Mouse (Mus musculus) spleen, postnatal 14 days (tissue): ENCODE data around the gene Twnk.

ENCODE experiments used
- DNase-seq, 2 experiments: peaks; one replicate each; pipeline ENCODE4 v3.0.0; 2021 to 2022; ENCODE audit warnings: low spot score in 2 of 2

The Twnk gene

GRCm38 (mm10) chr19:45003740-45004516 is 1.5 kb upstream of the Twnk start:
- DNase-seq: no peak

GRCm38 (mm10) chr19:45005957-45006712 is 672 bp downstream of the Twnk start, which contains the start of gene Mrpl43:
Gene Mrpl43 (minus strand): TSS chr19:45006442.
- DNase-seq: peak; percentile 92 to 96

GRCm38 (mm10) chr19:45007021-45007420 is 1.6 kb downstream of the Twnk start:
- DNase-seq: no peak

- DNase-seq: no peak
These were observed 2.1 kb downstream of the Twnk start for GRCm38 (mm10) chr19:45007425-45008191.

GRCm38 (mm10) chr19:45010646-45011045 is 5.2 kb downstream of the Twnk start:
- no peak for DNase-seq

GRCm38 (mm10) chr19:45012219-45012618 is 6.8 kb downstream of the Twnk start:
- no peak for DNase-seq

GRCm38 (mm10) chr19:45012636-45013035 is 7.2 kb downstream of the Twnk start:
- no peak for DNase-seq

GRCm38 (mm10) chr19:45013581-45014225 is 8.2 kb downstream of the Twnk start:
- no peak for DNase-seq

- no peak for DNase-seq
These were observed 9.0 kb downstream of the Twnk start, which contains the start of gene Lzts2 for GRCm38 (mm10) chr19:45014335-45014971. Gene Lzts2 (plus strand): TSS chr19:45014414.

GRCm38 (mm10) chr19:45014981-45015402 is 9.5 kb downstream of the Twnk start:
- DNase-seq: no peak

- peak; percentile 34 to 42 for DNase-seq
These were observed 10.2 kb downstream of the Twnk start for GRCm38 (mm10) chr19:45015518-45016281.

GRCm38 (mm10) chr19:45016341-45017215 is 11.1 kb downstream of the Twnk start:
- DNase-seq: no peak

- DNase-seq: peak in 1 of 2 experiments; percentile 15
These were observed 11.8 kb downstream of the Twnk start for GRCm38 (mm10) chr19:45017216-45017771.

- peak in 1 of 2 experiments; percentile 25 for DNase-seq
These were observed 12.4 kb downstream of the Twnk start for GRCm38 (mm10) chr19:45017909-45018308.

GRCm38 (mm10) chr19:45018351-45018831 is 12.9 kb downstream of the Twnk start:
- DNase-seq: no peak

GRCm38 (mm10) chr19:45020348-45020747 is 14.9 kb downstream of the Twnk start:
- DNase-seq: no peak

GRCm38 (mm10) chr19:45021362-45021761 is 15.9 kb downstream of the Twnk start:
- DNase-seq: no peak

- DNase-seq: no peak
These were observed 18.5 kb downstream of the Twnk start for GRCm38 (mm10) chr19:45023993-45024392.

GRCm38 (mm10) chr19:45024775-45025174 is 19.3 kb downstream of the Twnk start:
- no peak for DNase-seq
